Mouse (Mus musculus) limb, embryonic 14.5 days (tissue): Measurements from ENCODE around the gene Ghrhr. TPM values are rescaled to one million over a fixed set of nuclear protein-coding genes. Genes with fewer than 3 reads are reported as not detected.

ENCODE experiments used
- ATAC-seq: fragments of 200-750 bp; cut with Nextera tagmentation; 2 replicates; pipeline ENCODE4 v1.8.0; 2017; ENCODE audit warnings: low read depth, moderate number of reproducible peaks, moderate TSS enrichment; ENCODE audit not compliant: low FRiP score
- DNase-seq: peaks from one replicate; pipeline ENCODE4 v3.0.0-alpha.2; 2015; ENCODE audit warnings: low spot score
- H3K27ac ChIP-seq: fragments of 300-500 bp; sonication (generic); replicated peaks from 2 replicates; pipeline ENCODE4 v1.5.1; 2014; ENCODE audit warnings: low read depth, mild to moderate bottlenecking, low read length, moderate library complexity, mixed read lengths
- H3K27me3 ChIP-seq: fragments of 300-500 bp; sonication (generic); 2 replicates; pipeline ENCODE4 v1.6.1; 2014; ENCODE audit warnings: low read length, mixed read lengths; ENCODE audit not compliant: control insufficient read depth, insufficient read depth
- H3K36me3 ChIP-seq: fragments of 300-500 bp; sonication (generic); 2 replicates; pipeline ENCODE4 v1.6.1; 2014; ENCODE audit warnings: mild to moderate bottlenecking, low read length, moderate library complexity, mixed read lengths; ENCODE audit not compliant: control insufficient read depth, insufficient read depth
- H3K4me1 ChIP-seq: fragments of 300-500 bp; sonication (generic); 2 replicates; pipeline ENCODE4 v1.6.1; 2014; ENCODE audit warnings: antibody characterized with exemption, low read length, mixed read lengths; ENCODE audit not compliant: control insufficient read depth, insufficient read depth
- H3K4me2 ChIP-seq: fragments of 300-500 bp; sonication (generic); replicated peaks from 2 replicates; pipeline ENCODE4 v1.6.1; 2014; ENCODE audit warnings: low read depth, mild to moderate bottlenecking, low read length, moderate library complexity; ENCODE audit not compliant: severe bottlenecking
- H3K4me3 ChIP-seq: fragments of 300-500 bp; sonication (generic); replicated peaks from 2 replicates; pipeline ENCODE4 v1.5.1; 2014; ENCODE audit warnings: low read length
- H3K9ac ChIP-seq: fragments of 300-500 bp; sonication (generic); 2 replicates; pipeline ENCODE4 v1.6.1; 2014; ENCODE audit warnings: mild to moderate bottlenecking, low read depth, low read length, moderate library complexity; ENCODE audit not compliant: severe bottlenecking
- H3K9me3 ChIP-seq: fragments of 300-500 bp; sonication (generic); 2 replicates; pipeline ENCODE4 v1.6.1; 2016; ENCODE audit warnings: low read length; ENCODE audit not compliant: control insufficient read depth
- POLR2A ChIP-seq: fragments of 200-500 bp; IDR thresholded peaks from 2 replicates; pipeline ENCODE4 v1.8.0; 2012; ENCODE audit warnings: inconsistent platforms, mild to moderate bottlenecking, moderate library complexity, borderline replicate concordance; ENCODE audit not compliant: insufficient read depth, insufficient read length; ENCODE audit errors: extremely low read depth
- WGBS: fragments of 180-500 bp; shearing (Covaris S2); extraction: QIAGEN DNeasy Blood & Tissue Kit; methylation state at CpG from one replicate; pipeline ENCODE4 v1.1.7; 2014; 5-methylcytosine and 5-hydroxymethylcytosine counted together
- polyA plus RNA-seq, 2 experiments: library from polyadenylated mRNA; depleted of rRNA in 1 of 2; stranded (reverse) in 1 of 2; unstranded in 1 of 2; fragments of >200 nt; fragmentation: Nextera tagmentation in 1 of 2; extraction: Ambion mirVana in 1 of 2; gene quantifications; 2 replicates each; pipeline versions ENCODE4 v1.2.1 to v1.2.3; 2012 to 2014

Ghrhr gene
- polyA plus RNA-seq (2012; rRNA removed) (not detected in 2 replicates), polyA plus RNA-seq (2014; fragmentation: Nextera tagmentation; extraction: Ambion mirVana) (not detected in 2 replicates)

DNA sequence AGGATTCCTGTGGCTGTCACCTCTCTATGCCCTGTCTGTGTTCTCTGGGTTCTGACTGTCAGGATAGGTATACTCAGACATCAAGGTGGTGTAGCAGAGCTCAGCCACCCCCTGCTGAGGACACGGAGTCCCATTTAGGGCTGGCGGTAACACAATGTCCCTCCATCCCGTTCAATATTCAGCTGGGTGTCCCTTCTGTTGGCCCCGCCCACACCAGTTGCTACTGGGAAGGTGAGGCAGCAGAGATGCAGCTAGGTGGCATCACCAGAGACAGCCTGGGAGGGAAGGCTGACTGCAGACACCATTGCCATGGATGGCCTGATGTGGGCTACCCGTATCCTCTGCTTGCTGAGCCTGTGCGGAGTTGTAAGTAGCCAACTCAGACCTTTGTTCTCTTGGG is at the start of gene Ghrhr:
TSS of gene Ghrhr (plus strand) at position 220 of the 400 bp plus-strand sequence.
- Histone ChIP-seq H3K4me3 (no peak within 1 kb of the TSS), H3K4me2 (no peak within 1 kb of the TSS), H3K9ac (no peak within 1 kb of the TSS), H3K36me3 (no peaks in the 10 kb centered on the region), H3K27me3 (no peaks in the 10 kb centered on the region), H3K9me3 (no peaks in the 10 kb centered on the region), H3K4me1 (no peaks in the 10 kb centered on the region), H3K27ac (no peak within 1 kb of the TSS)
- TF ChIP-seq POLR2A: no peak
- 81% methylated on average over 6 of the region's 6 CpGs for WGBS
- DNase-seq (no peak), ATAC-seq (no peak)

DNA sequence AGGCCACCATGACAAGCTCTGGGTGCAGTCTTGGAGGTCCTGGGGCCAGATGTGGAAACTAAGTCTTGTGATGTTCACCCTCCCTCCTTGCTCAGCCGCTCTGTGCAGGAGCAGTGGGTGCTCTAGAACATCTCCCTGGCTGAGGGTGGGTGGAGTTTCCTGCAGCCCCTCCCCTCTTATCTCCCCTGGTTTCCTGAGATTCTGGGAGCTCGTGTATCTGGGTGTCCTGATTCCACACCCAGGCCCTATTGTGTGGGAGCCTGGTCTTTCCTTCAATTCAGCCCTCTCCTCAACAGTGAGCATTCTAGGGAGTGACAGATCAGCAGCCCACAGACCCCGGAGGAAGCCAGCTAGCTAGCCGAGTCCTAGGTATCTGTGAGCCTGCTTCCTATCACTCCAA is 49.8 kb upstream of the Ghrhr start:
- ATAC-seq (no peak), DNase-seq (no peak)
- TF ChIP-seq POLR2A: no peak
- H3K4me3 ChIP-seq: no peak overlapping the region
- 70% methylated on average over 4 of the region's 4 CpGs for WGBS
- H3K4me1 ChIP-seq: peaks cover 4% of the 10 kb centered on the region
- no peak overlapping the region for H3K4me2 ChIP-seq
- no peaks in the 10 kb centered on the region for H3K9me3 ChIP-seq
- H3K27me3 ChIP-seq: no peaks in the 10 kb centered on the region
- H3K27ac ChIP-seq: no peak overlapping the region
- H3K9ac ChIP-seq: no peak overlapping the region
- no peaks in the 10 kb centered on the region for H3K36me3 ChIP-seq

DNA sequence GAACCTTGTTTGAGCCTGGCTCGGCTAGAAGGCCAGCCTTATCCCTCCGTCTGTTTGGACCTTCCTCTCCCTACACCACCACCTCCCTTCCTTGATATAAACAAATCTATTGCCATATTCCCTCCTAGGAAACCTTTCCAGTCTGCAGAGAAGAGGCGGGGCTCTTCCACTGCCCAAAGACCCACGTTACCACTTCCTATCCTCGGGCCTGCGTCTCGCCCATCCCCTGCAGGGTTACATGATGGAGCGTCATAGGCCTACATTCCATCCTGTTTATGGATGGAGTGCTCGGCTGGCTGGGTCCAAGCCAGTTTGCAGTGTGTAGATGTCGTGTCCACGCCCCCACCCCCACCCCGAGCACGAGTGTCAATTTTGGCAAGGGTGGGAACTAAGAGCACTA is 48.8 kb upstream of the Ghrhr start:
- H3K4me3 ChIP-seq: no peak overlapping the region
- no peak for TF ChIP-seq POLR2A

DNA sequence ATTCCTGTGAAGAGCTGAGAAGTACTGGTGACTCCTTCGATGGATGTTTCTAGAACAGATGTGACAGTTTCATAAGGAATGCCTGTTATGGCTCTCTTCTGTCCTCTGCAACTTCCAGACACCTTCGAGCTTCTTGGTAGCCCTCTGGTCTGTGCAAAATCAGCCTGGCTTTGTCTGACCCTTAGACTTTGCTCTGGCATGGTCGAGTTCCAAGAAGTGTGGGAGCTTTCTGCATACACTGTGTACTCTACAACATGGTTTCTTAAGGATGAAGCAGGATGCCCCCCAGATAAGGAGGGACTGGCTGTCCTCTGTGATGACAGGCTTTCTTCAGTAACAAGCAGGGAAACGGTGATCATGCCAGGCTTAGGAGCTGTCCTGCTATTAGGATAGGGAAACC is 47.9 kb upstream of the Ghrhr start:
- peaks cover 21% of the 10 kb centered on the region for H3K4me1 ChIP-seq
- 66% methylated on average over 4 of the region's 4 CpGs for WGBS

More for the DNA sequence above, 48.8 kb upstream of the Ghrhr start:
- DNase-seq: no peak
- WGBS: 71% methylated on average over 13 of the region's 13 CpGs
- no peaks in the 10 kb centered on the region for H3K9me3 ChIP-seq
- H3K4me1 ChIP-seq: peaks cover 14% of the 10 kb centered on the region
- no peak overlapping the region for H3K27ac ChIP-seq
- H3K27me3 ChIP-seq: no peaks in the 10 kb centered on the region
- ATAC-seq: no peak
- H3K4me2 ChIP-seq: no peak overlapping the region
- H3K9ac ChIP-seq: no peak overlapping the region
- no peaks in the 10 kb centered on the region for H3K36me3 ChIP-seq

DNA sequence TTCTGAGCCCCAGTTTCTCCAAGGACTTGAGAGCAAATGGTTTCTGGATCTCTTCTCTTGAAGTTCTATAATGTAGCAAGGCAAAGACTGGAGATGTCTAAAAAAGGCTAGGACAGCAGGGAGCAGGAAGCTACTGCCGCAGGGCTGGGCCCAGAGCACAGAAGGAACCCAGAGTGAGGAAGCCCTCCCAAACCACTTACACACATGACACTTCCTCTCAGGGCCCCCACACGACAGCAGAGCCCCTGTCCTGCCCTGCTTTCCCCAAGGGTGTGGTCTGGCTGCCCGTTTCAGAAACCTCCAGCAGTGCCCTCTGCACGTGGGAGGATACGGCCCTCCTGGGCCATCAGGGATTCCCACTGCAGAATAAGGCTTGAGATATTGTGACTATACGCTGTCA is 44.8 kb upstream of the Ghrhr start:
- 51% methylated on average over 6 of the region's 6 CpGs for WGBS

More for the DNA sequence above, 47.9 kb upstream of the Ghrhr start:
- H3K36me3 ChIP-seq: no peaks in the 10 kb centered on the region
- no peak for TF ChIP-seq POLR2A
- DNase-seq: no peak
- no peak overlapping the region for H3K9ac ChIP-seq
- no peak overlapping the region for H3K4me3 ChIP-seq
- H3K4me2 ChIP-seq: no peak overlapping the region
- no peaks in the 10 kb centered on the region for H3K27me3 ChIP-seq
- no peak for ATAC-seq
- no peak overlapping the region for H3K27ac ChIP-seq
- H3K9me3 ChIP-seq: no peaks in the 10 kb centered on the region

More for the DNA sequence above, 44.8 kb upstream of the Ghrhr start:
- DNase-seq: no peak
- Histone ChIP-seq H3K4me3 (no peak overlapping the region), H3K36me3 (no peaks in the 10 kb centered on the region), H3K4me2 (no peak overlapping the region), H3K4me1 (peaks cover 40% of the 10 kb centered on the region), H3K27ac (no peak overlapping the region), H3K9me3 (no peaks in the 10 kb centered on the region), H3K9ac (no peak overlapping the region), H3K27me3 (no peaks in the 10 kb centered on the region)
- TF ChIP-seq POLR2A: no peak
- no peak for ATAC-seq
